Mouse (Mus musculus): ENCODE results near the gene Srp9.

Srp9 gene

DNA sequence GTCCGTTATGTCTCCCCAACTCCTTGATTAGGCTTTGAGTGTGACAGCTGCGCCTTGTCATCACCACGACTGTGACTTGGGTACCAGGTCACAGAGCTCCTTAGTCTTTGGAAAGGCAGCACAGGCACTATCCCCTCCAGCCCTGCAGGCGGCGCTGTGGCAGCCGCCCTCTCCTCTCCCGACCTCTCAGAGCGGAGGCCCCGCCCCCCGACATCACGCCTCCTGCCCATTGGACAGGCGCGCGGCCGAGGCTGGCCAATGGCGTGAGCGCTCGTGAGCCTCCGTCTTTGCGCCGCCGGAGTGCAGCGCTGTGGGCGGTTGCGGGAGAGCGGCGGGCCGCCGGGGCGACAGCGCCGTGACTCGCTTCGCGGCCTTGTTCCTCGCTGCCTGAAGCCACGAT lies at the start of gene Srp9:
TSS of gene Srp9 (plus strand) at position 232 of the 400 bp plus-strand sequence.
- peak; percentile 97 for DNase-seq (ENCODE audit: low spot score)

GRCm38 (mm10) chr1:182081744-182082419 lies 42.7 kb upstream of the Srp9 start:
- DNase-seq (ENCODE audit: low spot score), result no peak

DNA sequence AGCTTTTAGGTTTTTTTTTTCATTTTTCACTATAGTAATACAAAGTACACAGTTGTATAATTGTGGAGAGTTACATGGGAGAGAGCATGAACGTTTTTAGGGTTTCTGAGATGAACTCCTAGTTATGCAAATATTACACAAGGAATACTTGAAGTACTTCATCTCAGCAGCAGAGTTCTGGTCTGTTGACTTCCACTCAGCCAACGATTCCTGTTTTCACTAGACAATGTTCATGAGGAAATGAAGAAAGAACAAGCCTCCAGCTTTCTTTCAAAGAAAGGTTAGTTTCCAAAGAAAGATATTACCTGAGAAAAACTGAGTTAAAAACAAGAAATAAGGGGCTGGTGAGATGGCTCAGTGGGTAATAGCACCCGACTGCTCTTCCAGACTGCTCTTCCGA lies 41.1 kb upstream of the Srp9 start:
- no peak for DNase-seq (ENCODE audit: low spot score)

DNA sequence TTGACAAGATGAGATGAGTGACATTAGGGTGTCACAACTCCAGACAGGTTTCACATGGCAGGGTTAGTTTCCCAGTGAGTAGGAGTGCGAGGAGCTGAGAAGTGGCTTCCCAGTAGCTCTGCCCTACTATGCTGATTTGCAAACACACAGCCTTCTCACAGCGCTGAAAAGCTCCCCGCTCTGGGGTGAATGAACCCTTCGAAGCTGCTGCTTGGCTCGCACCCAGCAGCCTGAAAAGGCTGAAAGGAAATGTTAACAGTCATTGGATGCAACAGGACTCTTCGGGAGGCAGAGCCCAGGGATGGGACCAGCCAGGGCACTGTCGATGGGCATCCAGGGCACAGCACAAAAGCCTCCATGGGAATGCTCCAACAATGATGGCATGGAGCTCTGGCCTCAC lies 37.8 kb upstream of the Srp9 start:
- DNase-seq (ENCODE audit: low spot score), result no peak

- no peak for DNase-seq (ENCODE audit: low spot score)
These were observed 37.2 kb upstream of the Srp9 start for GRCm38 (mm10) chr1:182087351-182087750.

- no peak for DNase-seq (ENCODE audit: low spot score)
These were observed 36.5 kb upstream of the Srp9 start for GRCm38 (mm10) chr1:182087753-182088633.

GRCm38 (mm10) chr1:182088844-182089418 lies 35.6 kb upstream of the Srp9 start:
- no peak for DNase-seq (ENCODE audit: low spot score)

DNA sequence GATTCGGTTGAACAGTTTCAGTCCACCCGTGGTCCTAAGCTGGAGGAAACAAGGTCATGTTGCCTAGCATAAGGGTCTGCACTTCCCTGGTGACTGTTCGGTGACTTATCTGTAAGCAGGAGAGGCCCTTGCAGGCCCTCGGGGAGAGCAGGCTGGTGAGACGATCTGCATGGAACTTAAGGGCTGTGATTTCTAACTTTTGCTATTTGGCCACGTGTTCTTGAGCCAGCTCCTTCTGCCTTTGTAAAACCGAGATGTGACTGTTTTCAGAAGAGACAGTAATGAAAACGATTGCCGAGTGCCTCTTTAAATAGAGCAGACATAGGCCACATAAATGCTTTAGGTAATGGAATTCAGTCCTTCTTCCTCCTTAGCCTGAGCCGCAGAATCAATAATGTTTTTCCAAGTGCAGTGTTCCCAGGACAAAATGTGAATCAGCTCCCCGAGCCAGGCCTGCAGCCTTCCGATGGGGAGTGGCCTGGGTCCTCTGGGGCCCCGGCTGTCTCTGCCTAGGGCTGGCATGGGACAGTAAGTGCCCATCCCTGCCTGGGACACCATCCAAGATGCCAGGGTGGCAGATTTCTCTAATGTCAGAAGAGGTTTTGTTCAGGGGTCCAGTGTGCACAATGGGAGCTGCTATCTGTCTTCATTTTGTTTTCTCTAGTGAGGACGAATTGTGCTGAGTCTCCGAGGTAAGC lies 34.8 kb upstream of the Srp9 start:
- DNase-seq (ENCODE audit: low spot score), result no peak

- no peak for DNase-seq (ENCODE audit: low spot score)
These were observed 34.2 kb upstream of the Srp9 start for GRCm38 (mm10) chr1:182090298-182090677.

- no peak for DNase-seq (ENCODE audit: low spot score)
These were observed 33.3 kb upstream of the Srp9 start for GRCm38 (mm10) chr1:182091261-182091660.

- DNase-seq (ENCODE audit: low spot score), result no peak
These were observed 32.7 kb upstream of the Srp9 start for GRCm38 (mm10) chr1:182091746-182092412.

DNA sequence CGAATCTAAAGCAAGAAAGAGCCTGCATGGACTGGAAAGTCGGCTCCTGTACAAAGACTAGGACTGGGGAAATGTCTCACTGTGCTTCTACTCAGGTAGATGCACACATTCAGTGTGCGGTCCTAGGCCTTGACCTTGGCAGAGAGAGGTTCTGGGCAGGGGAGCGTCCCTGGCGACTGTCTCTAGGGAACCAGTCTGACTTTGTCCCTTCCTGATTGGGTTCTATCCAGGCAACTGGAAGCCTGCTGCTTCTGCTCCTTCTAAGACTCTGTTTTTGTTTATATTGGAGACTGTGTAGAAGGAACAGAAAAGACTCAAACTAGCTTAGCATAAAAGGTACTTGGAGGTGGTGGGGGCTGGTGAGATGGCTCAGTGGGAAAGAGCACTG lies 32.1 kb upstream of the Srp9 start:
- no peak for DNase-seq (ENCODE audit: low spot score)

DNA sequence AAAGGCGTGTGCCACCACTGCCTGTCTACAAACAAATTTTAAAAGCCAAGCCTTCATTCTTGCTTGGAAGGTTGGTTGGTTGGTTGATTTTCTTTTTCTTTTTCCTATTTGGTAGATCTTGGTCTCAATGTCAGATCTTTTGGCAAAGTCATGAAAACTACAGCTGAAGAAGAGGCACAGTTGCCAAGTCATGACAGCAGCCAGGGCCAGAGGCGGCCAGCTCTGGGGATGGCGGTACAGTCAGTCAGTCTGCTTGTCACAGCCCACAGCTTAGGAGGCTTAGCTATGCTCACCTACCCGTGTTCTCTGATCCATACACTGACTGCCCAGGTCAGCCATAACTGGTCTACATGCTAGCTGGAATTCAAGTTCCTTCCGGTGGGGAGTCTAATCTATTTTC lies 31.1 kb upstream of the Srp9 start:
- no peak for DNase-seq (ENCODE audit: low spot score)

DNA sequence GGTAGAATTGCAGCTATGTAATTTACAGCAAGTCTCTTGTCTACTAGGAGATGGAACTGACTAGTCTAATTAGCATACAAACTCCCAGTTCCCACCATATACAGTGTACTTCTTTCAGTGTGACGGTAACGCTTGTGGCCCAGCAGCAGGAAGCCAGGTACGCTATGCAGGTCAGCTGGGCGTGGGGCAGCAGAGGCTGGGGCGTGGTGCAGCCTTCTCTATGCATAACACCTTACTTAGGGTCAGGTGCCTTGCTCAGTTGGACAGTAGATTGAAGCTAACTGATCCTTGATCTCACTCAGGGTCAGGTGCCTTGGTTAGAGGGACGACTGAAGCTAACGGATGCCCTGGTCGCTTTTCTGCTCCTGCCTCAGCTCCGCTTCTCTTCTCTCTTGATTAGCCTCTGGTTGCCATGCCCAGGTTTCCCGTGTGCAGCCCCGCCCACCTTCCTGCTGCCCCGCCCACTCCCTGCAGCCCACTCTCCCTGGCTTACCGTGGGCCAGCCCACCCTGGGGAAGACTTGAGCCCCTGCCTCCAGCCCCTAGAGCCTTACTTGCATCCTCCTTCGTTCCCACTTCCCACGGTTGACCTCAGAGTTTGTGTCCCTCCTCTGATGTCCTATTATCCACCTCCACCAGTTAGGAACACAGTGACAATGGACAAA lies 29.9 kb upstream of the Srp9 start:
- DNase-seq (ENCODE audit: low spot score), result no peak

GRCm38 (mm10) chr1:182095240-182095741 lies 29.2 kb upstream of the Srp9 start:
- DNase-seq (ENCODE audit: low spot score), result no peak

- DNase-seq (ENCODE audit: low spot score), result no peak
These were observed 27.8 kb upstream of the Srp9 start for GRCm38 (mm10) chr1:182096707-182097106.

DNA sequence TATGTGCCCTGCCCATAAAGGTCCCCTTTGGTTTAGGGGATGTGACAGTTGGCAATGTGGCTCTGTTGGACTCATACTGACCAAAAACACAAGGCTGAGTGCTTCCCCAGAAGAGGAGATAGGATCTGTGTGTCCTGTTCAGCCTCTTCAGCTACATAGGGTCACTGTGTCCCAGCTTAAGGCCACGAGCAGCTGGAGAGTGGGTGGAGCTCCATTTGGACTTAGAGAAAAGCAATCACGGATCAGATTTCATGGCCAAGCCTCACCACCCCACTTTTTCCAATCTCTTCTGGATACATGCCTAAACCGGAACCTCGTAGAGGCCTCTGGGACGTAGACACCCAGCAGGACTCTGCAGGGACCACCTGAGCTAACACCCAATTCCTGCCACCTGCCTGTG lies 25.5 kb upstream of the Srp9 start:
- no peak for DNase-seq (ENCODE audit: low spot score)

- DNase-seq (ENCODE audit: low spot score), result no peak
These were observed 24.1 kb upstream of the Srp9 start for GRCm38 (mm10) chr1:182100403-182100802.

- DNase-seq (ENCODE audit: low spot score), result no peak
These were observed 23.1 kb upstream of the Srp9 start for GRCm38 (mm10) chr1:182101468-182101867.

- DNase-seq (ENCODE audit: low spot score), result no peak
These were observed 21.8 kb upstream of the Srp9 start for GRCm38 (mm10) chr1:182102706-182103105.

DNA sequence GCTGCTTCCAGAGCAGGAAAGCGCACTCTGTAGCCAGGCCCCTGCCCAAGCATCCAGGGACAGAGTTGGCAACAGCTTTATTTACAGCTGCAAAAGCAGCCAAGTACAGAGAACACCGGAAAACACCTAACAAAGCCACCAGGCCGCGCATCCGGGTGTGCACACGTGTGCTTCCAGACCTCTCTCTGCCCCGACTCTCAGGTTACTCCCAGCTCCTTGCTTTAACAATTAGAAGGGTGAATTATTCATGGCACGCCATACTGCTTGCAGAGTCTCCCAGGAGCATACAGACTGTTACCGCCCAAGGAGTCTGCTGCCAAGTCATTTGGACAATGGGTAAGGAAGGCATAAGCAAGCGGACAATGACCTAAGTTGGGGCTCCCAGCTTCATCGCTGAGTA lies 21.1 kb upstream of the Srp9 start:
- no peak for DNase-seq (ENCODE audit: low spot score)

All from c-Kit-positive CD71-positive TER-119-positive erythroid progenitor cells, embryonic 14.5 days (primary cell).